Mouse (Mus musculus) erythroid progenitor cell, adult 5-6 weeks (primary cell): ENCODE measurements around the gene Cfi. TPM values are rescaled to one million over a fixed set of nuclear protein-coding genes. Genes with fewer than 3 reads are reported as not detected.

Source experiments
- ATAC-seq: replicated peaks from 2 replicates; pipeline ENCODE4 v1.8.0; 2016; ENCODE audit warnings: moderate number of reproducible peaks, mild to moderate bottlenecking, moderate TSS enrichment, inconsistent platforms; ENCODE audit not compliant: poor library complexity, low FRiP score, severe bottlenecking
- total RNA-seq, 2 experiments: library from RNA; stranded (forward) in 1 of 2; stranded (reverse) in 1 of 2; fragments of 150-400 nt in 1 of 2; fragments of 186-747, 209-891 nt in 1 of 2; gene quantifications; 2 replicates each; pipeline versions ENCODE4 v1.2.3 to v1.2.4; 2015 to 2017; ENCODE audit warnings: low replicate concordance in 2 of 2

The Cfi gene
- not detected in 2 replicates for total RNA-seq (2015; ENCODE audit: low replicate concordance)
- total RNA-seq (2017; ENCODE audit: low replicate concordance), result not detected in 2 replicates

DNA sequence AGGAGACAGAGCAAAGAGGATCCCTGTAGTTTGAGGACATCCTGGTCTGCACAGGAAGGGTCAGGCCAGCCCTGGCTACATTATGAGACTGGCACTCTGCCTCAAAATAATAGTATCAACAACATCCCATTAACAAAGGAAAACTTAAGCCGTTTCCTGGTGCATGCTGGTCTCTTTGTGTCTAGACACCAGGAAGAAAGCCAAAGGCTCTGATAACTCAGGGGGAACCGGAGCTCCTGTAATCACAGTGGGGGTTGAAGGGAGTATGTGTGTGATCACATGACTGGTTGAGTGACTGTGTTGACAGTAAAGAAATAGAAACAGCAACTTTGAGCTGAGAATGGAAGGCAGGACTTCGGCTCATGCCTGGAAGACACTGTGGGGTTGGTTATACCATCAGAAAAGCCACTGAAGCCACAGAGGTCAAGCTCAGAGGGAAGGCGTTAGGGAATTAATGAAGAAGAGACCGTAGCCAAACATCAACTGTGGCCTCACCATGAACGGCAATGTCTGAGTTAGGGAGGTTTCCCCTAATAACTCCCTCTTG is at the start of gene Cfi:
Gene Cfi, plus strand, starts transcription at position 497 of the 547 bp plus-strand sequence.
- no peak for ATAC-seq

DNA sequence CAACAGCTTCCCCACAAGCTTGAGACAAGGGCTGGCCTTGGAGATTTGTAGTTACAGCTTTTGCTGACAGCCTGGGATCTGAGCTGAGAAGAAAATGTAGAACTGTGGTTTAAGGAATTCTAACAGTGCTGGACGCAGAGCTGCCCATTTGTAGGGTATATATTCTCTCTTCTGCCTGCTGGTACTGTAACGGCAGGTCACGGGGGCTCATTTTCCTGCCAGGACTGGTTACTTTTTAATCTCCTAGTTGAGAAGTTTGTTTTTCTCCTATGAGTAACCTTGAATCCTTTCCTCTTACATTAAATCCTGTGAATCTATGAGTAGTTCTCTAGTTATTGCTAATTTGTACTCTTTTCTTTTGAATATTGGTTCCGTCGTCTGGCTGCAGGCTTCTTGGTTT is 41.9 kb upstream of the Cfi start:
- no peak for ATAC-seq

DNA sequence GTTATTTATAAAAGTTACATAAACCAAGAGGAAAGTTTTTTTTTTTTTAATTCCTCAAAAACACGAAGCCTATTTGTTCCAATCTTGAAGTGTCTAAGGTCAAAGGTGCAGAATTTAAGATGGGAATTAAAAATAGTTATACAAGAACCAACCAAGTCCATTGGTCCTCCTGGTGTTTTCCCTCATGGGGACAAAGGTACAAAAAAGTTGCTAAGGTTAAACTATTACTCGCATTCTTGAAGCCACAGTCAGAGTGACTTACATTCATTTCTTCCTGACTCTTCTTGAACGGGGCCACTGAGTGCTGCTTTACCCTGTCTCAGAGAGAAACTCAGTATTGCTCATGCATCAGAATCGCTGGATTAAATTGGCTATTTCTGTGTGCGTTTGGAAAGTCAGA is 38.3 kb upstream of the Cfi start:
- no peak for ATAC-seq

DNA sequence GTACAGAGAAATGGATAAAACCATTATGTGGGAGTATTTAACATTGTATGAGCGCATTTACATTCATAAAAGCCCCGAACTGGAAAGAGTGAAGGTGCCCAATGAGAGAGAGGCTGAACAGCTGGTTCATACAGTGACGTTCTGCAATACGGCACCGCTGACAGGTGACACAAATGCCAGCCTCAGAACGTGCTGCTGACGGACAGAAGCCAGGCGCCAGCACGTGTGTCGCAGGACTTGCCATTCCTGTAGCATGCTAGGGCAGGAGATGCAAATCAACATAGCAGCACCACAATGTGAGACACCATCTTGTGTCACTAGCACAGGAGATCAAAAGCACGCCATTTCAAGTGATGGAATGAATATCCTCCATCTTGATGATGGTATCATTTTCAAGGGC is 37.1 kb upstream of the Cfi start:
- no peak for ATAC-seq

DNA sequence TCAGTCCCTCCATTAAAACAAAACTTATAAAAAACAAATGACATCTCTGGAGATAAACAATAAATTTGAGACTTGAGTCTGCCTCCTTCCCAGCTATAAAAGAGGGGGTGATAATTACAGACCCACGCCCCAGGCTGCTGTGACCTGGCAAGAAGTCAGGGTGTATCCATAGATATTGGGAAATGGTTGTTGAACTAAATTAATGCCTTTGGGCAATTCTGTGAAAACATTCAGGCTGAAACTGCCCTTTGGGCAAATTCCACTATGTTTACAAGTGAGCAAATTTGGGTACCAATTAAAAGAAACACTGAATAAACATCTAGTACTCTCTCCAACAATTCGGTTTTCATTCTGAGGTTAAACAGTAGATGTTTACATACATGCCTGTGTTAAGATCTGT is 36.7 kb upstream of the Cfi start:
- no peak for ATAC-seq

DNA sequence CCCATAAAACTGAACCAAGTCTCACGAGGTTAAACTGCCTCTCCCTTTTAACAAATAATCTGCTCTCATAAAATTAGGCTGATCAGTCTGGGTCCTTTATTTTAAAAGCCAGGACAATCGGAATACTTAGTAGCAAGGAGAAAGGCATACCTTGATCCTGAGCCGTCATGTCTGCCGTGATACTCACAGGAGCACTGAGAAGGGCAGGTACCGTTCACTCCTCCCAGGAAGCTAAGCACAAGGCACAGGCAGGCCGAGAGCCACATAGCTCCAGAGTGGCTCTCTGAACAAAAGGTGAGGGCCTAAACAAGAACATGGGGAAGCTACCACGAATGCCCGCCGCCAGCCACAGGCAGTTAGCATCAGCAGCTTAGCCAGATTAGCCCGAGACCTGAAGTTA is 31.9 kb upstream of the Cfi start, which contains the start of gene Lrit3:
Gene Lrit3, minus strand, starts transcription at position 266 of the 400 bp plus-strand sequence.
- ATAC-seq, result no peak

DNA sequence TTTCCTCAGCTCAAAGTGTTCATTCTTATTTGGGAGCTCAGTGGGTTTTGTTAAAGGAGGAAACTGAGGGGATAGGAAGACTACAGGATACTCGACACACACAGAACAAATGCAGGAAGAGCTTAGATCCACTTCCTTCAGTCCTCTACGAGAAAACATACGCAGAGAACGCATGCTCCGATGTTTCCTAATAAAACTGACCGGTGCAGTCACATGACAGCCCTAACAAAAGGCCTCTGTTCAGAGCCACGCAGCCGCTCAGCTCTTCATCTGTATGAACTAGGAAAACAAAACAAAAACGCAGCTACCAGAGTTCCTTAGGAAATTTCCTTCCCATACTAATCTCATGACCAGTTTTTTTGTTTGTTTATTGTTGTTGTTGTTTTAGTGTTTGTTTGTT is 14.8 kb upstream of the Cfi start:
- ATAC-seq, result no peak

DNA sequence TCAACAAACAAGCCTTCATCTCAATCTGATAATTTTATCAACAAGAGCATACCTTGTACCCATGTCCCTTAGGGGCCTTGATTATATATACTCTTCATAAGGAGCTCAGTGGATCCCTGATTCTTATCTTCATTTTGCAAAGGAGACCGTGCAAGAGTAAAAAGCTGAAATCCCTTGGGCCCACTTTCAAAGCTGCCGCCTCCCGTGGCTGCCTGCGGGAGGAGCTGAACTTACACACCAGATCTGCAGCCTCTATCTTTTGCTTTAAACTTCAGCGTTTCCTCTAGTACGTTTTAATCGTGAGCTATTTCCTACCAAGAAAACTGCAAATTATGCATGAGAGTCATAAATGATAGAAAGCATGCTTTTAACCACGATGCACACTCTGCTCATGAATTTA is 13.9 kb upstream of the Cfi start:
- no peak for ATAC-seq

DNA sequence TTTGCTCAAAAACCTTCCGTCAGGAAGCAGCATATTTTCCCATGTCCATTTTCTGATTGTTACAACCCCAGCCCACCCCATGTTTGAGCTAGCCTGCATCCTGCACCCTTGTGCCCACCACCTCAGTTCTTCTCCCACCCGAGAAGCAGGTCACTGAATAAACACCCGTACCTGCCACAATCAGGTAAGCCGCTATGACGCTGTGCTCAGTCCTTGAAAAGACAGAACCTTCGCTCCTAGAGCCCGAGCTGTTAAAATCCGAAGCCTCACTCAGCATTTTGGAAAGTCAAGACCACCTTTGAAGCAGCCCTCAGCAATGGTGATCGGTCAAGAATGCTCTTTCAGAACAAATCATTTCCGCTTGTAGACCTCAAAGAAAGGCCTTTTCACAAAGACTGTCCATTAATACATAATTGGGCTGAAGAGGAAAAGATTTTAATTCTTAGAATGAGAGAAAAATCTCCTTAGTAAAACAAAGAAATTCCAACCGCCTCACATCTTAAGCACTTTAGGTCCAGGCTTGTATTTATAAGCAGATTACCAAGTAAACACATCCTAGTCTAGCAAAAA is 13.4 kb upstream of the Cfi start, which contains the start of gene Rrh:
Gene Rrh, minus strand, starts transcription at position 382 of the 570 bp plus-strand sequence.
- ATAC-seq, result no peak

DNA sequence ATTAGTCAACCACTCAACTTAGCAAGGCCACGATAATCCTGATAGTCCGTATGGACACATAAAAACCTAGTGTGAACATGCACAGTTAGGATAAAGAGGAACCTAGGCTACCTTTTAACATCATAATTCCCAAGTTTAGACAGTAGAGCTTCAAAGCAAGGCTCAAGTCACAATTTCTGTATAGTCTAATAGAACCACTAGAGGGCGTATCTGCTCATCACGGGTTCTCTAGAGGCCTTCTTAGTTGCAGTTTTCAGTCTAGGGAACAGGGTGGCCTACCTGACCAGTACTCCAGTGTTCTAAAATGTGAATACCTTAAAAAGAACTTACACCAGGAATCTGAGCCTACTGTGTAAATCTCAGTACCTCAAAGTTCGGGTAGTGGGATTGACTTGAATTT is 12.4 kb upstream of the Cfi start:
- no peak; the same call in 1 of the 2 replicates for ATAC-seq

DNA sequence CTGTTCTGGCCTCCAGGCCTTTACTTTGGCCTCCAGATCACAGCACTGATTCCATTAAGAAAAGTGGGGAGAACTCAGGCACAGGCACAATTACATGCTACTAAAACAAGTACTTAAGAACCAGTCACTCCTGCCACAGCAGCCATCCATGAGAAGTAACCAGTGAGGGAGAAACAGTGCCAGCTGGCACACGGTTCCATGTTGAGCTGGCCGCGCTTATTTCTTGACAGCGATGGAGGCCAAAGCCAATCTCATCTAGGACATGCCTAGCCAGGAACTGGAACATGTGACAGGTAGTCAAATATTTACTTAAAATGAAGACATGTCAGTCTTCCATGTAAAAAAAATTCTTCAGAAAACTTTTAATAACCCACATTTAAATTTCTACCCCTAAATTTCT is 11.5 kb upstream of the Cfi start:
- no peak for ATAC-seq

DNA sequence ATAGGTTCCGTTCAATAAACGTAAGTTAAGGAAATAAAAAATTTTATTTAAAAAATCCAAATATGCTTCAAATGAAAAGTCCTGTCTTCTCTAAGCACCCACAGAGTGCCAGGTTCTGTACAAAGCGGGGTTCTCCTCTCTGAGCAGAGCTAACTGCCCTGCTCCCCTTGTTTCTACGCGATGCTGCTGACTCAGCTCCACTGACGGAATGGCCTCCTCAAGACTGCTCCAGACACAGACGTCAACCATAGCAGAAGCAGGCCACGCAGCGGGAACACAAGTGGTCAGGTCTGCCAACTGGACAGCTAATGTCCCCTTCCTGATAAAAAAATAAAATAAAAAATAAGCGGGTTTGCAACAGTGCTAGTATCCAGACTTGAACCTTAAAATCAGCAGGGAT is 10.8 kb upstream of the Cfi start:
- no peak for ATAC-seq

DNA sequence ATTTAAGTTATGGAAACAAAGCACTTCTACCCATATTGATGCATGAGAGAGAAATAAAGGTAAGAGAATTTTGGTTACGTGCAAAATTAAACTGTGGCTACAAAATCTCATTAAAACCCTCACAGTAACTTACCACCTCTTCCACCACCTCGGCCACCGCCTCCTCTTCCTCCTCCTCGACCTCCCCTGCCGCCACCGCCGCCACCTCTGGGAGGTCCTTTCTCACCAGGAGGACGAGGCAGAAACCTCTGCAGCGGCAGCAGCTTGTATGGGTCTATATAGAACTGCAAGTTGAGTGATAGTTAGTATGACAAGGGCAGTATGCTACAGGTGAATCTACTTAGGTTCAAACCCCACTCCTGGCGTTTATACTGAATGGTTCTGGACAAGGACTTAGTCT is 9.0 kb upstream of the Cfi start:
- no peak for ATAC-seq

DNA sequence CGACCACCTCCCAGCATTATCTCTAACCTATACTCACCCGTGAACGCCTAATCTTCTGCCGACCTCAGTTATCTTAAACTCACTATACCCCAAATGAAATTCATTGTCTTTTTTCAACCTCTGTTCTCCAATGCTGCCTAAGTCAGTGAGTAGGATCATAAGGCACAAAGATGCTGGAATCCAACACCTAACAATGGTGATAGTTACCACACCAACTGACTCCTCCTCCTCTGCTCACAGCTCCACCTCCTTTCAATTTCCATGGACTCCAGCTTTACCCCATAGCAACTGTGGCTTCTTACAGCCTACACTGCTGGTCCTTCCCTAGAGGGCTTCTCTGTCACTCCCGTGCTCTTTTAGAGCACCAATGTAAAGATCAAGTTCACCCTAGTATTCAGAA is 8.0 kb upstream of the Cfi start:
- no peak for ATAC-seq

DNA sequence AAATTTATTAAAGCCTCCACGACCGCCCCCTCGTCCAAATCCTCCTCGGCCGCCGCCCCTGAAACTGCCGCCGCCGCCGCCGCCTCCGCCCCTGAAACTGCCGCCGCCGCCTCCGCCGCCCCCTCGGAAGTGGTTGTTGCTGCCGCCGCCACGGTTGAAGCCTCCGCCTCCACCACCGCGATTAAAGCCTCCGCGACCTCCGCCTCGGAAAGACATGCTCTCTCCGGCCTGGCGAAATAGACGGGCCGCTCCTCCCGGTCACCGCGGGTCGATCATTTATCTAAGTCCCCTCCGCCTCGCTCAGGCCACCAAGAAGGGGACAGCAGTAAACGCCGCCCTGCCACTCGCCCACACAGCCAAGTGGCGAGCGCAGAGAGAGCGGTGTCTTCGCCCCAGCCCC is 5.1 kb upstream of the Cfi start:
- ATAC-seq, result no peak

DNA sequence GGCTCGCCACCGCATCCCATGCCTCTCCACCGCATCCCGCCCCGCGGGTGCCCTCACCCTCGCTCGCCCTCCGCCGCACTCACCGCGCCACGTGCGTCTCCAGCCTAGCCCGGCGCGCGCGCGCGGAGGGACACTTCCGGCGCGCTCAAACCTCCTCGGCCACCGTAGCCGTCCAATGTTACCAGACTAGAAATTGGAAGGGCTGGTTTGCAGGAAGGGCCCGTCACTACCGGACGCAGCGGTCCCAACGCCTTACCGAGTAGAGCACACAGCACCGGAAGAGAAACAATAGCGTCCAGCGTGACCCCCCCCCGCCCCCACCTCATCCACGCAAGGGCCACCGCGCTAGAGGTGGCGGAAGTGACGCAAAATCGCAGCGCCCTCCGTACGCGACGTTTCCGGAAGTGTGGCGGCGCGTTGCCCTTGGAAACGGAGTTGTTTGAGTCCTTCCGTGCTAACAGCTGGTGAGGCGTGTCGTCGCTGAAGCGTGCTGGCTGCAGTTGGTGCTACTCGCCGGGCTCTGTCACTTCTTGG is 4.6 kb upstream of the Cfi start, which contains the start of gene Gar1:
Gene Gar1, minus strand, starts transcription at position 362 of the 534 bp plus-strand sequence.
- ATAC-seq, result peak; percentile 98

DNA sequence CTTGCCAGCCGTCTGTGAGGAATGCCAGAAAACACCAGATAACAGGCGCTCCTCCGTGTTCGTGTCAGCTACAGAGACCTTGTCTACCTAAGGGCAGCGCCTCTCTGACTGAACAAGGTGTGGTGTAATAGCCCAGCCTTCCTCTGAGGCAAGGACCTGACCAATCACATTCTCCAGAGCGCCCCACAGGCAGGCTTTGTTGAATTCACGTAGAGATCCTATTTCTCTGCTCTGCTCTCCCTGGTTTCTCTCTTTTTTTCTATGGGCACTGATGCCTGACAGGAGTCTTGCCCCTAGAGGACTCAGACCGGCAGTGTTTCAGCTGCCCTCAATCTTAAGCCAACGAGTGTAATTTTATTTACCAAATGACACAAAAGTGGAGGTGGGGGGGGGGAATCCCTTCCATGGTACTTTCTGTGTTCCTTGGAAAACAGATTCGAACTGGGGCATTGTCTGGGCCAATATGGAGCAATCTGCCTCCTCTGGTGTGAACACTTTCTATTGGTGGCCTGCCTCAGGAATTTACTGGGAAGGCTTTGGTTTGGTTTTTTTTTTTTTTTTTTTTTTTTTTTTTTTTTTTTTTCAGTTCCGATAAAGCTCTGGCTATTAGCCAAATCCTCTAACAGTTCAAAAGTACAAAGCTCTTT is 490 bp downstream of the Cfi start:
- no peak for ATAC-seq

DNA sequence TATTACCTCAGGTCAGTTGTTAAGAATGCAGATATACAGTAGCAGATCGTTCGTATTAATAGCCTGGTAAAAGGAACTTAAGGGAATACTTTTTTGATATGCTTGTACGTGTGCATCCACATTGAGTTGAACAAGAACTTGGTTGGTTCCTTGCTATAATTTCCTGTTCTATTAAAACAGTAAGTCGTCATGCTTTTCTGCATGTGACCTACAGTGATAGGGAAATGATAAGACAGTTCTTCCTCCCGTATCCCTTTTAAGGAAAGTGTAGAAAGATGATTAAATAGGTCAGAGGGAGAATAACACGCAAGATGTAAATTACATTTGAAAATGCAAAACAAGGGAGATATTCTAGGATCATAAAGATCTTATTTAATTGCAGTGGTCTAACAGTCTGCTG is 1.3 kb downstream of the Cfi start:
- no peak for ATAC-seq

DNA sequence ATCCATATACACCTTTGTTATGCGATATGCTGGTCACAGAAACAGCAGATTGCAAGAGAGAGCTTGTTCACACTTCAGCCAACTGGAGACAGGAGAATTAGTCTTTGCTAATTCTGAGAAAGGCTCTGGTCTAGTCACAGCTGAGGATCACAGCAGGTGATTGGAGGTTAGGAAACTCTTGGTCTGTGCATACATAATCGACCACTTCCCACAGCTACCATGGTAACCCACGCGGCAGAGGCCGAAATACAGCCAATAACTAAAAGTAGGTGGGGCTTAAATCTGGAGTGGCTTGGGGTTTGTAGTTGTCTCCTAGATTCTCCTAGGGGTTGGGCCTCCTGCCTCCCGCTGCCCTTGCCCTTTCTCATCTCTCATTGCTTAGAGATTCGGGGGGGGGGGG is 2.3 kb downstream of the Cfi start:
- no peak for ATAC-seq

DNA sequence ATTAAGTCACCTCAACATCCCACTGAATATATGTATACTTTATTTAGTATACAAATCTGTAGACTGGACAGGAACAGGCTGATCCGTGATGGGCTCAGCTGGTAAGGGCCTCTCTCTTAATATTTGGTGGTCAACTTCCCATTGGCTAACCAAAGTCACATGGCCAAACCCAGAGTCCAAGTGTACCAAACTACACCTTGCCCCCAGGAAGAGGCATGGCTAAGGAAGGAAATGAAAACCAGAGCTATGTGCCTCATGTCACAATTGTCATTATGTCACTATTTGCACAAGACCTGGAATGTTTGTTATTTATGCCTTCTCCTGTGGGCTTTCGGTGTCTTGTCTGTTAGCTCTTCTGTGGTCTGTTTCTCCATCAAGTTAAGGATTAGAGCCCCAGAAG is 10.2 kb downstream of the Cfi start:
- no peak for ATAC-seq

DNA sequence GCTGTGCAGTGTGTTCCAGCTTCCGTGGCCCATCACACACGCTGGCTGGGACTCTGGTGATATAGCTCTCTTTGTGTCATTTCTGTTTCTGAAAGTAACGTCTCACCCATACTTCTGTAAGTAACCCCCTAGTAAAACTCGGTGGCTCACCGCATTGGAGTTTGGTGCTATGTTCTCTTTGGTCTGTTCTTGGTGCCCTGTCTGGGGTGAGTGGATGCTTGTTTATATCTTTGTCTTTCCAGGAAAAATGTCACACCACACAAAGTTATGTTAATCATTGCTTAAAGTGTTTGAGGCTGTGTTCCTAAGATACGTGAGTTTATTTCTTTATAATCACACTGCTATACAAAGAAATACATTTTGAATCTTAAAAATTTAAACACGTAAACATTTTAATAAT is 11.2 kb downstream of the Cfi start:
- no peak for ATAC-seq
